Mouse (Mus musculus) frontal cortex, postnatal 14 days (tissue): Measurements from ENCODE around the gene Sry.

Experiments
- DNase-seq, 2 experiments: peaks; one replicate each; pipeline ENCODE4 v3.0.0; 2022; ENCODE audit warnings: low spot score in 2 of 2

Sry gene

GRCm38 (mm10) chrY:2663558-2663957 lies at the start of gene Sry:
Gene Sry, minus strand, starts transcription at chrY:2663658.
- no peak for DNase-seq
